Mouse (Mus musculus): ENCODE data around the gene Pcnp.
"Not testable (repeated sequence)": the region's sequence is repeated elsewhere in the genome, so short reads cannot be mapped to it uniquely, and the experiment has no call there.

DNA sequence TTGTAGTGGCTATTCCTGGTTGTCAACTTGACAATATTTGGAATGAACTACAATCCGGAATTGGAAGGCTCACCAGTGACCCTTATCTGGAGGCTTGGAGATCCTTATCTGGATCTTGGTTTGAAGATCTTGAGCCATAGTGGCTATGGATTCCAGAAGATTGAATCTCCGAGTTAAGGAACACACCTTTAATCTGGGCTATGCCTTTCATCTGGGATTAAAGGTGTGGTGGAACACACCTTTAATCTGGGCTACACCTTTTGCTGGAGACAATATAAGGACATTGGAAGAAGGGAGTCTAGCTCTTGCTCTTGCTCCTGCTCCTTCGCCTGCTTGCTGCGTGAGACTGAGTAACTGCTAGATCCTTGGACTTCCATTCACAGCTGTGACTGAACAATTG lies 18.5 kb upstream of the Pcnp start, which contains the start of gene Senp7:
- TF ChIP-seq GATA1, TAL1 (IDR thresholded peaks at IDR 0.05; ENCODE audit: low read length): not testable (repeated sequence)
